Mouse (Mus musculus) forebrain, embryonic 16.5 days (tissue): ENCODE measurements at regions not wholly inside any gene's neighbourhood (a gene's known extent, or its start where the extent isn't known, plus 50 kb on each side); places are given as distances from the start of the nearest gene placed in this dataset.

Experiments
- ATAC-seq: fragments of 200-750 bp; cut with Nextera tagmentation; 2 replicates; pipeline ENCODE4 v1.8.0; 2017; ENCODE audit warnings: mild to moderate bottlenecking, moderate library complexity
- H3K27ac ChIP-seq: fragments of 300-500 bp; sonication (generic); 2 replicates; pipeline ENCODE4 v1.5.1; 2014; ENCODE audit warnings: low read length, control low read depth
- H3K27me3 ChIP-seq: fragments of 300-500 bp; sonication (generic); replicated peaks from 2 replicates; pipeline ENCODE4 v1.6.1; 2014; ENCODE audit warnings: low read length; ENCODE audit not compliant: control insufficient read depth, insufficient read depth
- H3K36me3 ChIP-seq: fragments of 300-500 bp; sonication (generic); 2 replicates; pipeline ENCODE4 v1.6.1; 2014; ENCODE audit not compliant: control insufficient read depth, insufficient read depth
- H3K4me1 ChIP-seq: fragments of 300-500 bp; sonication (generic); replicated peaks from 2 replicates; pipeline ENCODE4 v1.6.1; 2014; ENCODE audit warnings: low read length; ENCODE audit not compliant: control insufficient read depth, insufficient read depth
- H3K4me2 ChIP-seq: fragments of 300-500 bp; sonication (generic); 2 replicates; pipeline ENCODE4 v1.6.1; 2014; ENCODE audit warnings: mild to moderate bottlenecking, low read length, control low read depth
- H3K4me3 ChIP-seq: fragments of 300-500 bp; sonication (generic); replicated peaks from 2 replicates; pipeline ENCODE4 v1.5.1; 2014; ENCODE audit warnings: mild to moderate bottlenecking, low read length, control low read depth
- H3K9ac ChIP-seq: fragments of 300-500 bp; sonication (generic); replicated peaks from 2 replicates; pipeline ENCODE4 v1.6.1; 2014; ENCODE audit warnings: low read depth, low read length, control low read depth
- H3K9me3 ChIP-seq: fragments of 300-500 bp; sonication (generic); 2 replicates; pipeline ENCODE4 v1.6.1; 2016; ENCODE audit warnings: low read length; ENCODE audit not compliant: control insufficient read depth
- WGBS: fragments of 180-500 bp; shearing (Covaris S2); extraction: QIAGEN DNeasy Blood & Tissue Kit; methylation state at CpG from one replicate; pipeline ENCODE4 v1.1.7; 2014; 5-methylcytosine and 5-hydroxymethylcytosine counted together

DNA sequence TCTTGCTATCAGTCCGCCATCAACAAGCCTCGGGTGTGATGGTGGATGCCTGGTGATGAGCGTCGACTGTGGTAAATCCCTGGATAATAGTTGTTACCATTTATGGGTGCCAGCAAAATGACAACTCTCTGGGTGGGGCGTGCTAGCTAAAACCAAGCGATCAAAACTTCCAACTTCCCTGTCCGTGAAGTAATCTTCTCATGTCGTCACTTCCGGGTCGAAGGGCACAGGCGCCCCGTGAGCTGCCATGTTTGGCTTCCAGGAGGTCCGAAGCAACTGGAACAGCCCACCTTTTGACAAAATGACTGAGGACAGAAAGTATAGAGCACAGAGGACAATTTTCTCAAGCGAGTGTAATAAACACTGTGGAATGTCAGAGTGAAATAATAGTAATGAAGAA, 62.5 kb upstream of the Ubl3 start:
- no peaks in the 10 kb centered on the region for H3K9me3 ChIP-seq
- H3K4me1 ChIP-seq = peaks cover 10% of the 10 kb centered on the region
- H3K36me3 ChIP-seq = no peaks in the 10 kb centered on the region
- H3K4me3 ChIP-seq = no peak overlapping the region
- no peak overlapping the region for H3K27ac ChIP-seq
- no peak overlapping the region for H3K4me2 ChIP-seq
- no peak for ATAC-seq
- H3K9ac ChIP-seq = no peak overlapping the region
- no peaks in the 10 kb centered on the region for H3K27me3 ChIP-seq
- 93% methylated on average over 14 of the region's 14 CpGs for WGBS

DNA sequence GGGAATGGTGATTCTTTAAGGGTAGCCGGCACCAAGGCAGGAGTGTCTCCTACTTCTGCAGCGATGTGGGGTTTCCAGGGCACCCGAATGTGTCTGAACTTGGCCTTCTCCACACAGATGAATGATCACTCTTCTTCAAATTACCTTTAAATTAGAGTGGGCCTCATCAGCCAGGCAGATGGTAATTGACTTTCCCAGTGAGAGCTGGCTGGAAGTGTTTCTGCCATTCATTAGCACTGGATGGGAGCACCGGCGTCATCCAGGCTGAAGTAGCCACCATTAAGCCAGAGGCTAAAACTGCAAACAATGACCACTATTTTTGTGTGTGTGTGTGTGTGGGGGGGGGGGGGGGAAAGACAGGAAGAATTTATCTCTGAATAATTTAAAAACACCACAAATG, 58.7 kb upstream of the Ubl3 start:
- H3K27ac ChIP-seq = no peak overlapping the region
- WGBS = 36% methylated on average over 5 of the region's 5 CpGs
- ATAC-seq = no peak

DNA sequence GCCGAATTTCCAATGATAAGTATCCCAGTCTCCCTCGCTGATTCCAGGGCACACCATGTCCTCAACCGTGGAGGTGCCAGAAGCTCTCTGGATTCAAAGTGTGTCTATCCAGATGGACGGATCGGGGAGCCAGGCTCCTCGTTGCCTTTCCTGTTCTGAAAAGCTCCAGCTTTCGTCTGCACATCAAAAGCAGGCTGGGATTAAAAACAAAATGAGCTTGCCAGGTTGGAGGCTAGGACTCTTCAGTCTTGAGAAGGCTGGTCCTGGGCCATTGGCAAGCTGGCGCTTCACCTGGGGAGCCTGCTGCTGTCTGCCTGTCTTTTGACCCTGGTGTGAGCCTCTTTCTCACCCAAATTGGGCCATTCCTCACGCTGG, 56.9 kb upstream of the Ubl3 start:
- 41% methylated on average over 9 of the region's 9 CpGs for WGBS

More for the DNA sequence above, 58.7 kb upstream of the Ubl3 start:
- Histone ChIP-seq H3K4me1 (peaks cover 21% of the 10 kb centered on the region), H3K36me3 (no peaks in the 10 kb centered on the region), H3K9me3 (no peaks in the 10 kb centered on the region), H3K9ac (no peak overlapping the region), H3K4me3 (no peak overlapping the region), H3K4me2 (no peak overlapping the region), H3K27me3 (no peaks in the 10 kb centered on the region)

DNA sequence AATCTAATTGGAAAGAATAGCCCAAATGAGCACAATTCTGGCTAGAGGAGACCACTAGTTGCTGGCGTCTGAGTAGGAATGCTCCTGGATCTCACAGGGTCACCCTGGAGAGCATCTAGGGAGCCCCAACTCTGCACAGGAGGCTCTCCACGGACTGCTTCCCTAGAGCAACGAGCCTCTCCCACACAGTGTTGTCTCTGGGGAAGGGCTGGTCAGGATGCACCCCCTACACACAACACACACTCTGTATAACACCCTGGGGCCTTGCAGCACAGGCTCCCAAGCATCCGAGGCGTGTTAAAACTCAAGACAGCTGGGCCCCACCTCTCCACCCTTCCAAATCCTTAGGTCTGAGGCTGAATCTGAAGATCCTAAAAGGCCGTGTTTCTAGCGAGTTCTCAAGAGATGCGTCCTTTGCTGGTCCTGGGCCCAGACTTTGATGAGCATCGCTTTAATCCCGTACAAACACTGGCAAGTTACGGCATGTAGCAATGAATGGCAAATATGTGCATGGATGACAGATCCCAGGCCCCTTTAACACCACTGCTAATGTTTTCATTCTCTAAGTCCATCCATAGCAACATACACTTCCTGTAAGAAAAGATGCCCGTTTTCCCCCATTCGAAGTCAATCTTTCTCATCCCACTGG, 56.4 kb upstream of the Ubl3 start:
- H3K9me3 ChIP-seq = no peaks in the 10 kb centered on the region
- peaks cover 14% of the 10 kb centered on the region for H3K4me1 ChIP-seq
- no peak overlapping the region for H3K4me3 ChIP-seq
- H3K27me3 ChIP-seq = no peaks in the 10 kb centered on the region
- H3K27ac ChIP-seq = no peak overlapping the region
- no peak overlapping the region for H3K4me2 ChIP-seq
- no peaks in the 10 kb centered on the region for H3K36me3 ChIP-seq
- H3K9ac ChIP-seq = no peak overlapping the region
- 53% methylated on average over 13 of the region's 13 CpGs for WGBS
- ATAC-seq = no peak; the same call in 1 of the 2 replicates

More for the DNA sequence above, 56.9 kb upstream of the Ubl3 start:
- H3K9me3 ChIP-seq = no peaks in the 10 kb centered on the region
- no peak overlapping the region for H3K9ac ChIP-seq
- no peaks in the 10 kb centered on the region for H3K36me3 ChIP-seq
- no peak overlapping the region for H3K4me2 ChIP-seq
- H3K27ac ChIP-seq = no peak overlapping the region
- no peak overlapping the region for H3K4me3 ChIP-seq
- H3K27me3 ChIP-seq = no peaks in the 10 kb centered on the region
- ATAC-seq = no peak; the same call in 1 of the 2 replicates
- H3K4me1 ChIP-seq = peaks cover 14% of the 10 kb centered on the region

DNA sequence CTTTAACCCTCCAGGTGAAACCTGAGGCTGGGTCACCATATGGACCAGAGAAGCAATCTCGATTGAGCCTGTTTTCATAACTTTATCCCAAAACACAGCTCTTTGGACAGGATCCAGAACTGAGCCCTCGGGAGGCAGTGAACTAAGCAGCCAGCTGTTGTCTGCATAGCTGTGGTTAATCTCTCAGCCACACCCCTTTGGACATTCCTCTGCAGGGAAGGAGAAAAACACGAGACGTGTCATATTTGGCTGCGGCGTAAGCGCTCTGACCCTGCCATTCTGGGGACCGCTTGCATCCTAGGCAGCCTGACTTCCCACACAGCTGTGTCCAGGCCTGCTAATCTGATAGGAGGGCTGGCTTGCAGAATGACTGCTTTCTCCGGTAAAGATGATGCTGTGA, 55.6 kb upstream of the Ubl3 start:
- 34% methylated on average over 9 of the region's 9 CpGs for WGBS
- H3K36me3 ChIP-seq = no peaks in the 10 kb centered on the region
- H3K27ac ChIP-seq = no peak overlapping the region
- no peak overlapping the region for H3K4me3 ChIP-seq
- H3K4me2 ChIP-seq = no peak overlapping the region
- no peak overlapping the region for H3K9ac ChIP-seq
- peaks cover 14% of the 10 kb centered on the region for H3K4me1 ChIP-seq
- no peaks in the 10 kb centered on the region for H3K9me3 ChIP-seq
- no peaks in the 10 kb centered on the region for H3K27me3 ChIP-seq
- ATAC-seq = no peak; the same call in 1 of the 2 replicates

DNA sequence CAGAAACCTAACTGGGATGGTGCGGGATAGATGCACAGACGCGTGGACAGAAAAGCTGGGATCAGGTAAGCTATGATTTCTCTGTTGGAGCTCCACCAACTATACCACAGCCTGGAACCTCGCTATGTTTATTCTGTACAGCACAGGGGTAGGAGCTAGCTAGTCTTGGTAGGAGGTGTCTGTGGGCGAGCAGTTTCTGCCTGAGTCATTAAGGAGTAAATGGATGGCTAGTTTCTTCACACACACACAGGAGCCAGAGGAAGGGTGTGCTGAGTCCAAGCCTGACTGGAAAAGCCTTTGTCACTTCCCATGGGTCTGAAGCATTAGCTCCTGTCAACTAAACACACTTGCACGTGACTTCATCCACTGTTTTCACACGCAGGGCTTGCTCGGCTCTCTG, 53.1 kb upstream of the Ubl3 start:
- 85% methylated on average over 8 of the region's 8 CpGs for WGBS
- Histone ChIP-seq H3K36me3 (no peaks in the 10 kb centered on the region), H3K9ac (no peak overlapping the region), H3K27ac (no peak overlapping the region), H3K27me3 (no peaks in the 10 kb centered on the region), H3K9me3 (no peaks in the 10 kb centered on the region), H3K4me1 (peaks cover 14% of the 10 kb centered on the region), H3K4me2 (no peak overlapping the region), H3K4me3 (no peak overlapping the region)
- ATAC-seq = no peak
